Mouse (Mus musculus): ENCODE measurements at regions not wholly inside any gene's neighbourhood (a gene's known extent, or its start where the extent isn't known, plus 50 kb on each side); places are given as distances from the start of the nearest gene placed in this dataset.

GRCm38 (mm10) chr8:128223092-128223491 lies 135.3 kb upstream of the Nrp1 start:
- no peak for TF ChIP-seq CTCF (IDR thresholded peaks at IDR 0.05; ENCODE audit: borderline replicate concordance, extremely low read depth, insufficient read depth, insufficient read length)
- no peak for TF ChIP-seq POLR2A (IDR thresholded peaks at IDR 0.05; ENCODE audit: borderline replicate concordance, extremely low read depth, insufficient read depth, insufficient read length, poor library complexity, severe bottlenecking)

Measured in brain, embryonic 14.5 days (tissue).